Mouse (Mus musculus): ENCODE measurements around the gene R3hdm4.

- TF ChIP-seq CTCF (IDR thresholded peaks at IDR 0.05; ENCODE audit: borderline replicate concordance, extremely low read depth, insufficient read depth, insufficient read length) (no peak), POLR2A (IDR thresholded peaks at IDR 0.05; ENCODE audit: borderline replicate concordance, extremely low read depth, insufficient read depth, insufficient read length, poor library complexity, severe bottlenecking) (peak; percentile 85)
These were observed 12.6 kb downstream of the R3hdm4 start, which contains the start of gene Med16 for GRCm38 (mm10) chr10:79908167-79909091.
